Mouse (Mus musculus) G1E (cell line): ENCODE measurements around the gene Nt5e. TPM values are rescaled to one million over a fixed set of nuclear protein-coding genes. Genes with fewer than 3 reads are reported as not detected.

Experiments used
- ATAC-seq: 2 replicates; pipeline ENCODE4 v1.8.0; 2016; ENCODE audit warnings: mild to moderate bottlenecking; ENCODE audit not compliant: insufficient number of reproducible peaks, poor library complexity, low FRiP score, severe bottlenecking; ENCODE audit errors: extremely low read depth
- DNase-seq: peaks from one replicate; pipeline ENCODE4 v3.0.0; 2012; ENCODE audit warnings: low spot score
- H3K27me3 ChIP-seq: 2 replicates; pipeline ENCODE4 v1.6.1; 2012; ENCODE audit warnings: mild to moderate bottlenecking, low read length, inconsistent platforms; ENCODE audit not compliant: insufficient read depth
- H3K36me3 ChIP-seq: replicated peaks from 2 replicates; pipeline ENCODE3; 2012; ENCODE audit warnings: mild to moderate bottlenecking, inconsistent platforms
- H3K4me1 ChIP-seq: 2 replicates; pipeline ENCODE4 v1.6.1; 2012; ENCODE audit warnings: low read depth, low read length, inconsistent platforms, mixed read lengths; ENCODE audit not compliant: insufficient read depth
- H3K4me3 ChIP-seq: 2 replicates; pipeline ENCODE4 v1.5.1; 2012; ENCODE audit warnings: low read depth, mild to moderate bottlenecking, inconsistent platforms, low read length, moderate library complexity, mixed read lengths
- H3K9me3 ChIP-seq: replicated peaks from 2 replicates; pipeline ENCODE4 v1.6.1; 2012; ENCODE audit warnings: inconsistent platforms
- CTCF ChIP-seq: IDR thresholded peaks from 2 replicates; pipeline ENCODE4 v1.5.1; 2012; ENCODE audit warnings: low read depth, low read length, inconsistent platforms, mixed read lengths
- GATA1 ChIP-seq: IDR thresholded peaks from 2 replicates; pipeline ENCODE4 v1.6.1; 2012; ENCODE audit warnings: borderline replicate concordance, low read length, inconsistent platforms, mixed read lengths
- GATA2 ChIP-seq: IDR thresholded peaks from 2 replicates; pipeline ENCODE4 v1.6.1; 2012; ENCODE audit warnings: low read depth, low read length, inconsistent platforms, borderline replicate concordance
- POLR2AphosphoS5 ChIP-seq: IDR thresholded peaks from 2 replicates; pipeline ENCODE4 v1.6.1; 2012; ENCODE audit warnings: low read depth, low read length, inconsistent platforms; ENCODE audit not compliant: insufficient replicate concordance
- TAL1 ChIP-seq: conservative IDR thresholded peaks from 2 replicates; pipeline ENCODE4 v1.6.1; 2012; ENCODE audit warnings: low read depth, low read length, inconsistent platforms, mixed read lengths
- polyA plus RNA-seq: library from polyadenylated mRNA; stranded (reverse); fragments of >175 nt; gene quantifications from 2 replicates; pipeline ENCODE4 v1.2.3, GENCODE M21; 2012
- total RNA-seq, 2 experiments: library from RNA; stranded (forward) in 1 of 2; stranded (reverse) in 1 of 2; fragments of 200-1000 nt in 1 of 2; fragments of >200 nt in 1 of 2; fragmentation: Nextera tagmentation in 1 of 2; gene quantifications; 2 replicates each; pipeline ENCODE4 v1.2.3; 2014 to 2017

Nt5e gene
- total and polyA plus RNA-seq, 3 experiments, result 0.22 TPM; not detected in 2

- Histone ChIP-seq H3K27me3 (0 out of 2 replicates have a peak, but pooled peaks cover 2% of the 10 kb centered on the region), H3K36me3 (peaks cover 4% of the 10 kb centered on the region), H3K4me3 (no peak overlapping the region), H3K4me1 (no peaks in the 10 kb centered on the region), H3K9me3 (no peaks in the 10 kb centered on the region)
- TF ChIP-seq TAL1 (no peak), GATA1 (no peak), POLR2AphosphoS5 (no peak), CTCF (no peak), GATA2 (no peak)
- no peak for ATAC-seq
- DNase-seq, result no peak
Measured at GRCm38 (mm10) chr9:88369666-88370065, 42.7 kb downstream of the Nt5e start.

DNA sequence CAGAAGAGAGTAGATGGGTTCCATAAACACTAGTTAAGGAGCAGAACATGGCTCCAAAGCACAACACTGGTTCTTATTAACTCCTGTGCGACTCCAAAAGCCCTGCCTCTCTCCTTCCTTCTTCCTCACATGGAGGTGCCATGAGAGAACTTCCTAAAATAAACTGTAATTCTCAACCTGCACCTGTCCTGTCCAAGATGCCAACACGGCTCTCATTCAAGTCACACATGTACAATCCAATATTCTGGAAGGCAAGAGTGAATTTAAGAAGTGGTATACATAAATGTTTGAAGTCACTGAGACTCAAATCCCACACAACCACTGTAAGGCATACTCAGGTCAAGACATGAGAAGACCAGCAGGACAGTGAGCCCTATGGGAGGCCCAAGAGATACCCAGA lies 44.2 kb downstream of the Nt5e start:
- TF ChIP-seq TAL1 (no peak), CTCF (no peak)
- Histone ChIP-seq H3K4me1 (no peaks in the 10 kb centered on the region), H3K36me3 (peaks cover 8% of the 10 kb centered on the region), H3K4me3 (no peak overlapping the region), H3K27me3 (0 out of 2 replicates have a peak, but pooled peaks cover 1% of the 10 kb centered on the region), H3K9me3 (no peaks in the 10 kb centered on the region)
- no peak for DNase-seq
- no peak for ATAC-seq

GRCm38 (mm10) chr9:88373001-88373400 lies 46.0 kb downstream of the Nt5e start:
- Histone ChIP-seq H3K27me3 (no peaks in the 10 kb centered on the region), H3K4me1 (no peaks in the 10 kb centered on the region), H3K9me3 (no peaks in the 10 kb centered on the region), H3K4me3 (no peak overlapping the region), H3K36me3 (peaks cover 19% of the 10 kb centered on the region)
- TF ChIP-seq POLR2AphosphoS5 (no peak), CTCF (no peak), GATA2 (no peak), TAL1 (no peak), GATA1 (no peak)
- DNase-seq, result no peak
- ATAC-seq, result no peak

- Histone ChIP-seq H3K36me3 (peaks cover 47% of the 10 kb centered on the region), H3K9me3 (no peaks in the 10 kb centered on the region), H3K4me1 (peaks cover 17% of the 10 kb centered on the region), H3K27me3 (no peaks in the 10 kb centered on the region), H3K4me3 (no peak overlapping the region)
- TF ChIP-seq TAL1, result no peak
- ATAC-seq (no peak), DNase-seq (no peak)
Measured at GRCm38 (mm10) chr9:88377483-88377882, 50.5 kb downstream of the Nt5e start.

- Histone ChIP-seq H3K27me3 (no peaks in the 10 kb centered on the region), H3K4me1 (peaks cover 17% of the 10 kb centered on the region), H3K9me3 (no peaks in the 10 kb centered on the region), H3K36me3 (peaks cover 56% of the 10 kb centered on the region), H3K4me3 (no peak overlapping the region)
- ATAC-seq (no peak; the same call in 1 of the 2 replicates), DNase-seq (no peak)
- no peak for TF ChIP-seq POLR2AphosphoS5
- no peak for TF ChIP-seq CTCF
- TF ChIP-seq GATA1, result no peak
- TF ChIP-seq TAL1, result no peak
- TF ChIP-seq GATA2, result no peak
Measured at GRCm38 (mm10) chr9:88379057-88379456, 52.1 kb downstream of the Nt5e start.

DNA sequence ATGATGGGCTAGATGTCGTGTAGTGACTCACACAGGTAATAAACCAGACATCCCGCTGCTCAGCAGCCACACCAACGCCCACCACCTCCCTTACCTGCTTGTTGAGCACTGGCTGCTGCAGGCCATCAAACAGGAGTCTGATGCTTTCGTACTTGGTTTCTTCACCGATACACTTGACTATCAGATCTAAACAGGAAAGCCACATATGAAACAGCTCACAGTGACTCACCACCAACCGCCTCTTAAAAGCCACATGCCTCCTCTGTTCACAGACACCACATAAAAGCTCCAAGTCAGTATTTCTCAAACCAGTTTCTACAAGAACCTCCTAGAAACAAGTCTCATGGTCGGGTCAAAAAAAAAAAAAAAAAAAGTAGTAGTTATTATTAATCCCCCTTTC lies 53.1 kb downstream of the Nt5e start:
- no peak for TF ChIP-seq POLR2AphosphoS5
- no peak for TF ChIP-seq GATA2
- no peak for TF ChIP-seq TAL1
- TF ChIP-seq CTCF, result no peak
- no peak for TF ChIP-seq GATA1
- H3K4me3 ChIP-seq, result no peak overlapping the region
- ATAC-seq, result peak; percentile 91
- peaks cover 17% of the 10 kb centered on the region for H3K4me1 ChIP-seq
- no peaks in the 10 kb centered on the region for H3K9me3 ChIP-seq
- DNase-seq, result peak; percentile 17
- no peaks in the 10 kb centered on the region for H3K27me3 ChIP-seq
- peaks cover 56% of the 10 kb centered on the region for H3K36me3 ChIP-seq

- DNase-seq (no peak), ATAC-seq (no peak)
- H3K27me3 ChIP-seq, result no peaks in the 10 kb centered on the region
- no peak overlapping the region for H3K4me3 ChIP-seq
- peaks cover 58% of the 10 kb centered on the region for H3K36me3 ChIP-seq
- H3K9me3 ChIP-seq, result no peaks in the 10 kb centered on the region
- TF ChIP-seq CTCF (no peak), GATA1 (no peak), TAL1 (no peak), GATA2 (no peak), POLR2AphosphoS5 (no peak)
- H3K4me1 ChIP-seq, result peaks cover 17% of the 10 kb centered on the region
Measured at GRCm38 (mm10) chr9:88380542-88380941, 53.5 kb downstream of the Nt5e start.
